Mouse (Mus musculus) lung, postnatal 0 days (tissue): ENCODE data around the gene Rtn4.

Source experiments
- CTCF ChIP-seq: IDR thresholded peaks from 2 replicates; pipeline ENCODE4 v1.5.1; 2016; ENCODE audit warnings: antibody characterized with exemption, mild to moderate bottlenecking
- EP300 ChIP-seq: IDR thresholded peaks from 2 replicates; pipeline ENCODE4 v1.6.1; 2016; ENCODE audit warnings: antibody characterized with exemption, mild to moderate bottlenecking, control low read depth

- TF ChIP-seq CTCF, result no peak
- TF ChIP-seq EP300, result no peak
These were observed 47.0 kb downstream of the Rtn4 start for GRCm38 (mm10) chr11:29739752-29740151.
